Mouse (Mus musculus) adrenal gland, adult (tissue): ENCODE results near the gene Rtn4rl1.

ENCODE experiments used
- DNase-seq, 2 experiments: peaks; one replicate each; pipeline ENCODE4 v3.0.0; 2022 to 2023; ENCODE audit warnings: low spot score in 1 of 2; ENCODE audit not compliant: inconsistent age in 2 of 2

The Rtn4rl1 gene

GRCm38 (mm10) chr11:75245372-75246330, 52.1 kb downstream of the Rtn4rl1 start:
- no peak for DNase-seq

GRCm38 (mm10) chr11:75246589-75246988, 53.0 kb downstream of the Rtn4rl1 start:
- peak; percentile 68 to 86 for DNase-seq

GRCm38 (mm10) chr11:75247137-75247730, 53.7 kb downstream of the Rtn4rl1 start:
- peak in 1 of 2 experiments; percentile 53 for DNase-seq

GRCm38 (mm10) chr11:75249588-75249987, 56.0 kb downstream of the Rtn4rl1 start:
- DNase-seq = no peak

GRCm38 (mm10) chr11:75251006-75251512, 57.5 kb downstream of the Rtn4rl1 start:
- DNase-seq = peak; percentile 86 to 89

GRCm38 (mm10) chr11:75251557-75252070, 58.0 kb downstream of the Rtn4rl1 start:
- peak in 1 of 2 experiments; percentile 67 for DNase-seq

- DNase-seq = peak; percentile 85 to 89
Measured at GRCm38 (mm10) chr11:75254252-75254912, 60.8 kb downstream of the Rtn4rl1 start.

- DNase-seq = peak in 1 of 2 experiments; percentile 68
Measured at GRCm38 (mm10) chr11:75255330-75255729, 61.7 kb downstream of the Rtn4rl1 start.

GRCm38 (mm10) chr11:75257056-75257648, 63.6 kb downstream of the Rtn4rl1 start:
- no peak for DNase-seq

- peak; percentile 77 to 84 for DNase-seq
Measured at GRCm38 (mm10) chr11:75259416-75259815, 65.8 kb downstream of the Rtn4rl1 start.

GRCm38 (mm10) chr11:75259996-75260561, 66.5 kb downstream of the Rtn4rl1 start:
- peak; percentile 63 to 84 for DNase-seq

- DNase-seq = peak; percentile 69 to 81
Measured at GRCm38 (mm10) chr11:75261016-75261415, 67.4 kb downstream of the Rtn4rl1 start.

GRCm38 (mm10) chr11:75261730-75262129, 68.1 kb downstream of the Rtn4rl1 start:
- DNase-seq = peak in 1 of 2 experiments; percentile 58

GRCm38 (mm10) chr11:75262181-75262580, 68.6 kb downstream of the Rtn4rl1 start:
- peak; percentile 67 to 76 for DNase-seq

GRCm38 (mm10) chr11:75262791-75263190, 69.2 kb downstream of the Rtn4rl1 start:
- DNase-seq = peak in 1 of 2 experiments; percentile 80

- no peak for DNase-seq
Measured at GRCm38 (mm10) chr11:75263274-75263963, 69.8 kb downstream of the Rtn4rl1 start.

- no peak for DNase-seq
Measured at GRCm38 (mm10) chr11:75263964-75264312, 70.4 kb downstream of the Rtn4rl1 start.

GRCm38 (mm10) chr11:75264550-75264949, 71.0 kb downstream of the Rtn4rl1 start:
- no peak for DNase-seq

- DNase-seq = peak in 1 of 2 experiments; percentile 62
Measured at GRCm38 (mm10) chr11:75265545-75265944, 72.0 kb downstream of the Rtn4rl1 start.

- DNase-seq = peak in 1 of 2 experiments; percentile 78
Measured at GRCm38 (mm10) chr11:75267826-75268281, 74.3 kb downstream of the Rtn4rl1 start.
